Mouse (Mus musculus): ENCODE measurements around the gene Acad10.

Acad10 gene

GRCm38 (mm10) chr5:121597991-121598537, 62.2 kb downstream of the Acad10 start:
- in situ Hi-C loops (cut with MboI, MseI), result no loop called here

GRCm38 (mm10) chr5:121597332-121597731, 63.0 kb downstream of the Acad10 start:
- in situ Hi-C loops (cut with MboI, MseI), result no loop called here

GRCm38 (mm10) chr5:121596226-121596625, 64.1 kb downstream of the Acad10 start:
- in situ Hi-C loops (cut with MboI, MseI), result no loop called here

GRCm38 (mm10) chr5:121595758-121596157, 64.6 kb downstream of the Acad10 start:
- in situ Hi-C loops (cut with MboI, MseI), result no loop called here

GRCm38 (mm10) chr5:121594714-121595313, 65.5 kb downstream of the Acad10 start:
- in situ Hi-C loops (cut with MboI, MseI), result no loop called here

- in situ Hi-C loops (cut with MboI, MseI), result no loop called here
These were observed 66.6 kb downstream of the Acad10 start, which contains the start of gene Aldh2 for GRCm38 (mm10) chr5:121593451-121594401. TSS of gene Aldh2 (minus strand) at chr5:121593824.

- in situ Hi-C loops (cut with MboI, MseI), result no loop called here
These were observed 67.4 kb downstream of the Acad10 start for GRCm38 (mm10) chr5:121592816-121593407.

- in situ Hi-C loops (cut with MboI, MseI), result no loop called here
These were observed 68.1 kb downstream of the Acad10 start for GRCm38 (mm10) chr5:121592064-121592815.

- in situ Hi-C loops (cut with MboI, MseI), result no loop called here
These were observed 68.8 kb downstream of the Acad10 start for GRCm38 (mm10) chr5:121591417-121592063.

GRCm38 (mm10) chr5:121589928-121590327, 70.4 kb downstream of the Acad10 start:
- in situ Hi-C loops (cut with MboI, MseI), result no loop called here

GRCm38 (mm10) chr5:121586400-121587039, 73.8 kb downstream of the Acad10 start:
- in situ Hi-C loops (cut with MboI, MseI), result no loop called here

- in situ Hi-C loops (cut with MboI, MseI), result no loop called here
These were observed 74.6 kb downstream of the Acad10 start for GRCm38 (mm10) chr5:121585699-121586098.

- in situ Hi-C loops (cut with MboI, MseI), result no loop called here
These were observed 75.3 kb downstream of the Acad10 start for GRCm38 (mm10) chr5:121585005-121585404.

- in situ Hi-C loops (cut with MboI, MseI), result no loop called here
These were observed 76.4 kb downstream of the Acad10 start for GRCm38 (mm10) chr5:121583765-121584501.

- in situ Hi-C loops (cut with MboI, MseI), result no loop called here
These were observed 78.4 kb downstream of the Acad10 start for GRCm38 (mm10) chr5:121581945-121582344.

- in situ Hi-C loops (cut with MboI, MseI), result no loop called here
These were observed 83.3 kb downstream of the Acad10 start for GRCm38 (mm10) chr5:121576927-121577488.

- in situ Hi-C loops (cut with MboI, MseI), result no loop called here
These were observed 84.4 kb downstream of the Acad10 start for GRCm38 (mm10) chr5:121575867-121576266.

- in situ Hi-C loops (cut with MboI, MseI), result no loop called here
These were observed 86.2 kb downstream of the Acad10 start for GRCm38 (mm10) chr5:121574145-121574544.

All from T-helper 1 cell (primary cell).